ENCODE assay signal across 8 mouse cellular contexts in the genomic region with DNA sequence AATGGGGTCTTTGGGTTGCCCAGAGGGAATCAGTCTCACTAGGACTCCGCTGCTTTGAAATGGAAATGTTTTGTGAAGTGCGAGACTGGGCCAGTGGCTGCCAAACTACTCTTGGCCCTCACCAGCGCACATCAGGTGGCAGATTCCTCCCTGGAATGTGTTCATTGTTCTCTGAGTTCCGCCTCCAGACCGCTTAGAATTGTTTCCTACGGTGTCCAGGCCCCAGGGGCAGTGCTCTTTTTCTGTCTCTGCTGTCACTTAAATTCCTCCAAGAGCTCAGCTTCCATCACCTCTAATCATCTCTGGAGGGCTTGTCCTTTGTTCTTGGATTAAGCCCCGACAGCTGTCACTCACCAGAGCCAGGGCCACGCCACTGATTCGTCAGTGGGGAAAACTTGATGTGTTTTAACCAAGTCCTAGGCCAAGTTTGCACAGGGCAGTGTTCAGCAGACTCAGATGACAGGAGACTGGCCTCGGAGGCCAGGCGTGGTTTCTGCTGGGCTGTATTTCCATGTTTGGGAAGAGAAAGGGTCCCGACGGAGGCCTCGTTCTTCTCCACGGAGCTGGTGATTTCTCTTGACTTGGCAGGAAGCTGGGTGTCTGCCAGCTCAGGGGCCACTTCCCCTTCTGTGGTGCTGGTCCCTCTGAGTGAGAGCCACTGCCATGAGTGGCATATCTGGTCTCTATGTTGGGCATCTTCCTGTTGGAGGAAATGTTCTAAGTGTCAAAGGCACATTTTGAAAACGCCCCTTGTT. TPM values are rescaled to one million over a fixed set of nuclear protein-coding genes. Genes with fewer than 3 reads are reported as not detected.
DNase-seq lines count a peak whose midpoint lies in the region; ATAC-seq and TF ChIP-seq lines count a peak whose summit lies in the region.

No protein-coding gene starts in this region.

- no peaks in the 10 kb centered on the region for H3K9me3 ChIP-seq in MEL (replicated peaks; ENCODE audit: insufficient read depth, low read length)
- no peaks in the 10 kb centered on the region for H3K9me3 ChIP-seq in stomach, embryonic 14.5 days (ENCODE audit: control insufficient read depth, low read depth, low read length)

- peak in 1 of 2 experiments; percentile 27; a peak in 1 of 4 replicates for TF ChIP-seq EP300 in MEL (IDR thresholded peaks at IDR 0.05; ENCODE audit: low read depth in 1 of 2, low read length in 2 of 2)

- H3K36me3 ChIP-seq in MEL (ENCODE audit: control insufficient read depth in 1 of 2, insufficient read depth in 2 of 2, low read length in 2 of 2) = no peaks in the 10 kb centered on the region
- no peaks in the 10 kb centered on the region for H3K36me3 ChIP-seq in stomach, embryonic 14.5 days (ENCODE audit: control insufficient read depth, insufficient read depth, low read length)

- peak overlapping the region; percentile 2 to 33; a peak in 2 of 4 replicates for H3K4me3 ChIP-seq in MEL (ENCODE audit: control insufficient read depth in 1 of 2, insufficient read depth in 1 of 2, low read depth in 2 of 2, low read length in 2 of 2)
- no peak overlapping the region for H3K4me3 ChIP-seq in stomach, embryonic 14.5 days (ENCODE audit: low read depth, low read length)

- peaks cover 0 to 4% of the 10 kb centered on the region in 2 experiments; a peak in 2 of 4 replicates for H3K4me1 ChIP-seq in MEL (ENCODE audit: control insufficient read depth in 1 of 2, insufficient read depth in 2 of 2, low read length in 2 of 2)
- peaks cover 27% of the 10 kb centered on the region; the same call in 1 of the 2 replicates for H3K4me1 ChIP-seq in stomach, embryonic 14.5 days (ENCODE audit: control insufficient read depth, insufficient read depth, low read length)

- H3K79me2 ChIP-seq in MEL (ENCODE audit: control insufficient read depth, insufficient read depth, low read length, poor library complexity) = no peaks in the 10 kb centered on the region

- H3K27ac ChIP-seq in MEL (ENCODE audit: control insufficient read depth, low read depth, low read length) = no peak overlapping the region
- H3K27ac ChIP-seq in stomach, embryonic 14.5 days (ENCODE audit: low read length) = peak overlapping the region; percentile 85

- peak; percentile 39 for DNase-seq in gastrocnemius, postnatal 10 days
- DNase-seq in gastrocnemius, adult 8-10 months (ENCODE audit: low spot score in 2 of 2) = no peak
- DNase-seq in MEL (ENCODE audit: low read depth, low spot score) (peak; percentile 80), liver (peak; percentile 42)
- DNase-seq in right cerebral cortex, postnatal 14 days = no peak
- no peak for DNase-seq in right cerebral cortex, postnatal 36 days (ENCODE audit: low spot score in 2 of 2)

- TF ChIP-seq POLR2A in MEL (IDR thresholded peaks at IDR 0.05; ENCODE audit: control insufficient read depth in 1 of 2, insufficient read depth in 1 of 2, low read depth in 1 of 2, low read length in 2 of 2, poor library complexity in 1 of 2) = no peak

- TF ChIP-seq CTCF in MEL (IDR thresholded peaks at IDR 0.05 in 2 of 3, conservative IDR thresholded peaks at IDR 0.05 in 1 of 3; ENCODE audit: control insufficient read depth in 1 of 3, insufficient read depth in 1 of 3, low read depth in 2 of 3, low read length in 3 of 3, poor library complexity in 1 of 3, severe bottlenecking in 1 of 3) = no peak

- no peaks in the 10 kb centered on the region for H3K27me3 ChIP-seq in MEL (ENCODE audit: control insufficient read depth in 1 of 2, insufficient read depth in 2 of 2, low read length in 2 of 2)
- 0 out of 2 replicates have a peak, but pooled peaks cover 2% of the 10 kb centered on the region for H3K27me3 ChIP-seq in stomach, embryonic 14.5 days (ENCODE audit: control insufficient read depth, insufficient read depth, low read length)

- peak overlapping the region; percentile 2; the same call in 1 of the 2 replicates for H3K9ac ChIP-seq in MEL (ENCODE audit: control insufficient read depth, low read depth, low read length, poor library complexity, severe bottlenecking)
- no peak overlapping the region; the same call in 1 of the 2 replicates for H3K9ac ChIP-seq in stomach, embryonic 14.5 days (replicated peaks; ENCODE audit: low read depth, low read length)

- 0 out of 2 replicates have a peak overlapping the region, but pooled peaks have one; percentile 18 for H3K4me2 ChIP-seq in stomach, embryonic 14.5 days (replicated peaks; ENCODE audit: low read depth, low read length)

- no peak for TF ChIP-seq RAD21 in MEL (IDR thresholded peaks at IDR 0.05; ENCODE audit: low read depth, low read length)

- peak; percentile 88 for ATAC-seq in granulocyte monocyte progenitor cell, adult 5-6 weeks (replicated peaks; ENCODE audit: poor library complexity, severe bottlenecking)
- ATAC-seq in stomach, embryonic 14.5 days (ENCODE audit: insufficient number of reproducible peaks, insufficient read depth, low FRiP score, low read depth) = 0 out of 2 replicates have a peak, but pooled peaks have one; percentile 24

- 24% methylated on average over 16 of the region's 16 CpGs for WGBS in stomach, embryonic 14.5 days

TF ChIP-seq in MEL, 35 proteins besides CTCF, POLR2A, EP300 and RAD21:
- TF ChIP-seq ETS1 (IDR thresholded peaks at IDR 0.05; ENCODE audit: low read depth, low read length) = no peak

RNA-seq across cellular contexts. Expression of a gene that starts 12.9 kb away (rescaled TPM):
- 1 to 10 TPM; 7.7 to 9.3 TPM for total RNA-seq in gastrocnemius, postnatal 10 days (2021)
- total RNA-seq in gastrocnemius, adult 8-10 months (2022) = 1 to 10 TPM in 2 of 4 experiments, under 1 TPM in 2; 0.77 to 1.6 (median 1.1) TPM
- 0.29 and 0.54 TPM in 2 replicates for total RNA-seq in MEL (2012; rRNA removed)
- polyA plus RNA-seq in MEL (2012; ENCODE audit: insufficient read depth in 1 of 2, insufficient read length in 2 of 2, low read depth in 1 of 2, low replicate concordance in 2 of 2, missing spikeins in 1 of 2) = 1 to 10 TPM in 1 of 2 experiments, not detected in 1; 2.2 TPM
- total RNA-seq in granulocyte monocyte progenitor cell, adult 5-6 weeks (2014; fragmentation: Nextera tagmentation) = not detected in 2 replicates
- total RNA-seq in granulocyte monocyte progenitor cell, adult 5-6 weeks (2017) = not detected in 2 replicates
- polyA plus RNA-seq in stomach, embryonic 14.5 days (2014; fragmentation: Nextera tagmentation; extraction: Ambion mirVana) = 3.4 and 4.4 TPM in 2 replicates

RNA-seq across cellular contexts. Expression of a gene that starts 34.0 kb away (rescaled TPM):
- total RNA-seq in gastrocnemius, postnatal 10 days (2021) = 10 to 100 TPM; 23.2 to 27.4 TPM
- total RNA-seq in gastrocnemius, adult 8-10 months (2022) = 10 to 100 TPM; 43.7 to 52.2 (median 47.1) TPM
- total RNA-seq in MEL (2012; rRNA removed) = 40.6 and 44.0 TPM in 2 replicates
- polyA plus RNA-seq in MEL (2012; ENCODE audit: insufficient read depth in 1 of 2, insufficient read length in 2 of 2, low read depth in 1 of 2, low replicate concordance in 2 of 2, missing spikeins in 1 of 2) = 10 to 100 TPM in 1 of 2 experiments, not detected in 1; 51.0 TPM
- 24.9 and 30.6 TPM in 2 replicates for total RNA-seq in granulocyte monocyte progenitor cell, adult 5-6 weeks (2014; fragmentation: Nextera tagmentation)
- total RNA-seq in granulocyte monocyte progenitor cell, adult 5-6 weeks (2017) = 17.0 and 30.5 TPM in 2 replicates
- 92.2 and 103 TPM in 2 replicates for polyA plus RNA-seq in stomach, embryonic 14.5 days (2014; fragmentation: Nextera tagmentation; extraction: Ambion mirVana)

Comparison
In these comparisons a context has a peak if more than half of its experiments do, and no peak if none do; other contexts are left out.
1. DNase-seq: peak in gastrocnemius, postnatal 10 days (single experiment), MEL (single experiment) and liver (single experiment); none in gastrocnemius, adult 8-10 months (0 of 2), right cerebral cortex, postnatal 14 days (single experiment) and right cerebral cortex, postnatal 36 days (0 of 2).